Mouse (Mus musculus) left cerebral cortex, postnatal 10 days (tissue): ENCODE measurements around the gene Tardbp. TPM values are rescaled to one million over a fixed set of nuclear protein-coding genes. Genes with fewer than 3 reads are reported as not detected.

Experiments
- DNase-seq, 2 experiments: peaks; one replicate each; pipeline ENCODE4 v3.0.0; 2021 to 2022; ENCODE audit warnings: low spot score in 2 of 2, mixed read lengths in 1 of 2; ENCODE audit errors: extremely low spot score in 1 of 2
- intact Hi-C: fragments of 180-260 bp; cut with DNase I; formaldehyde crosslinking; loops from one replicate; pipeline ENCODE4 v1.15.1; 2025
- total RNA-seq, 2 experiments: library from RNA; stranded (reverse); gene quantifications; 2 replicates each; pipeline ENCODE4 v1.2.3; 2021

The Tardbp gene
- total RNA-seq, 2 experiments from 2014 or later, result 190 TPM

DNA sequence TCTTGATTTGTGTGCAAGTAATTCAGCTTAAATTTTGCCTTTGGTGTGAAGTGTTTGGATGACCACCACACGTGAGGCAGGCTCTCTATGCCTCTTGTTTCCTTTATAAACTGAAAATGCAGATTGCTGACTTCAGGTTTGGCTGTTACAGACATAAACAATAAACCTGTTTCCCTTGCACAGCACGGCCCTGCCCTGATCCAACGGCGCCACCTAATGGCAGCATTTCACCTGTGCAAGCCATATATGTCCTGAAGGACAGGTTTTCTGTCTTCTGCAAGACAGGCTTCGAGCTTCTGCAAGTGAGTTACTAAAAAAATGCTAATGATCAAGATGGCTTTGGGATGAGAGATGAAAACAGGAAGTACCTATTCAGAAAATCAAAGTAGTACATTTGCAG lies 19.1 kb downstream of the Tardbp start:
- peak in 1 of 2 experiments; percentile 85 for DNase-seq
- intact Hi-C loops, result no loop called here

DNA sequence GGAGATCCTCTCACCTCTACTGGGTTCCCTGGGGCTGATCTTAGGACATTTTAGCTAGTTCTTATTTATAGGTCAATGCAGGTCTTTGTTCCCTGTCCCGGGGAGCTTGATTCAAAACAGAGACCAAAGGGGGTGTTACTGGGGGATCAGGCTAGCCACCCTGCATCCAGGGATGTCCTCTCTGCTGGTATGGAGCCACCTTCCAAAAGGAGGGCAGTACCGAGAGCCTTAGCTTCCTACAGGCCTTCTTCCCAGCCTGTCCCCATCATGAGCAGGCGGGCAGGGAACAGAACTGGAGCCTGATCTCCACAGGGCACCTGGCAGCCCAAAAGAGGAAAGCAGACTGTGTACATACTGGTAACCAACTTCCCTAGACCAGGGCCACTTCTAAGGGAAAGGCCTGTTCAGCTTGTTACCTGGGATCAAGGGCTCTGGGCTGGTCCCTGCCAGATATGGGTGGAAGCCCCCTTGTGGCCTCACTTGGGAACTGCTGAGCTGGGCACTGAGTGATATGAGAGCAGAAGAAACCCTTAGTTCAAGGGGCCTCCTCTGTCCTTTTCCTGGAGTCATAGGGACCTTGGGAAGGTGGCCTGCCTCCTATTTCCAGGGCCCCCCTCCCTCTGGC lies 22.2 kb downstream of the Tardbp start:
- intact Hi-C loops, result no loop called here
- peak in 1 of 2 experiments; percentile 73 for DNase-seq

- DNase-seq, result no peak
- intact Hi-C loops, result no loop called here
Measured at GRCm38 (mm10) chr4:148604141-148604540, 22.7 kb downstream of the Tardbp start.

- intact Hi-C loops, result no loop called here
- no peak for DNase-seq
Measured at GRCm38 (mm10) chr4:148603376-148604139, 23.3 kb downstream of the Tardbp start.

- DNase-seq, result no peak
- intact Hi-C loops, result no loop called here
Measured at GRCm38 (mm10) chr4:148602357-148603120, 24.3 kb downstream of the Tardbp start, which contains the start of gene Masp2. Gene Masp2, plus strand, starts transcription at chr4:148602554.

DNA sequence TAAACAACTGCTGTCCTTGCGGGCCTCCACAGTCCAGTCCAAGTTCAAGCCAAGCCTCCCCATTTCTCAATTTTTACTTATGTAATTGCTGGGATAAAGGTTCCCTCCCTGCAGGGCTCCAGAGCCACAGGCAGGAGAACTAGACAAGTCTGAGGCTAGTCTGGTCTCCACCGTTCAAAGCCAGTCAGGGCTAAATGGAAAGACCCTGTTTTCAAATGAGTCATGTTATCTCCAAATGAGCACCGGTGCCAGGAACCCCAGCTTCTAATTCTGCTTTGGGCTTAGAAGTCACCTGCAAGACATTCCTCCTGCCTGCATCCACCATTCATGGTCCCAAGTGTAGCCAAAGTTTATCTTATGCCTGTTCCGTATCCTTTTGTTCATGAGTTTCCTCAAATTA lies 24.9 kb downstream of the Tardbp start:
- DNase-seq, result no peak
- intact Hi-C loops, result no loop called here

DNA sequence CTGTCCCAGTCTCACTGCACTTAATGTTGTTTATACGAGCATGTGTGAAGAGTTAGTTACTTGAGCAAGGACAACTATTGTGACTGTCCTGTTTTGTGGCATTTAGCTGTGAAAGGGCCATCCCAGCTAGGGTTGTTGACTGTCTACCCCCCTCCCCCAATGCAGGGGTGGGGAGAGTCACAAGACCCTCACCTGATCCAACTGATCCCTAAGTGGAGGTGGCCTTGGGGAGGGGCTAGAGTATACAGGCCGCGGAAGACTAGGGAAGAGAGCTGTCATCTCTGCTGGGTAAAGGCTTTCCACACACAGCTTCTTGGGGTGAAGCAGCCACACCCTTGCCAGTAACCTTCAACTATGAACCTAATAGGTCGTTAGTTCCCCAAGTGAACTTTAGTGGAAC lies 26.5 kb downstream of the Tardbp start:
- intact Hi-C loops, result no loop called here

DNA sequence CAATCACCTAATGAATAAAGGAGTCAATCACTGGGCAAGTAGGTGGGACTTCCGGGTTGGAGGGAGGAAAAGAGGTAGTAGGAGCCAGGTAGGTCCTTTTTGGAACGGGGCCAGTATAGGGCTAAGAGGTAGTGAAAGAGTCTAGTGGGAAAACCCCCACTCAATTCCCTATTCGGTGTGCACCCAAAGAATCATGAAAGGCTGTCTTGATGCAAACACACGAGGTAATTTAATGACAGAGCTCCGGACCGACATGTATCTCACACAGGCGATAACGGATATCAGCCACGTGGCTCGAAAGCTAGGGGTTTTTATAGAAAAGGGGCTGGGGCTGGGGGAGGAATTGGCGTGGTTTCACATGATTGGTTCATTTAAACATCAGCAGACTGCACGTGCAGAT lies 28.0 kb downstream of the Tardbp start:
- intact Hi-C loops, result no loop called here
- no peak for DNase-seq

More for the DNA sequence above, 26.5 kb downstream of the Tardbp start:
- no peak for DNase-seq

GRCm38 (mm10) chr4:148596731-148597130 lies 30.1 kb downstream of the Tardbp start:
- intact Hi-C loops, result no loop called here
- no peak for DNase-seq

DNA sequence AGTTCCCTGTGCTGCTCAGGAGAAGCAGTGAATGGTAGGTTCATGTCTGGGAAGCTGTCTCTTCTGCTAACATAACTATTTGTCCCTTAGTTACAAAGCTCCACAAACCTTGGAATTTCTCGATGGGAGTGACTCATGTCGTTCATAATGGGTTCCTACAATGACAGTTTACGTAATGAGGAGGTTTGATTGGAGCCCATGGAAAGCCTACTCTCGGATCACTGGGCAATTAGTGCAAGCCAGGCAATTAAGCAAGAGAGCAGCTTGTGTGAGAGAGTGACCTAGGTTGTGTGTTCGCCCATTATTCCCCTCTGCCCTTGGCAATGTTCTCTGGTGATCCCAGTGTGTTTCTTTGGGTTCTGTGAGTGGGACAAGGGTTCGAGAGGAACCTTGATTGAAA lies 30.9 kb downstream of the Tardbp start:
- intact Hi-C loops, result no loop called here
- DNase-seq, result no peak

DNA sequence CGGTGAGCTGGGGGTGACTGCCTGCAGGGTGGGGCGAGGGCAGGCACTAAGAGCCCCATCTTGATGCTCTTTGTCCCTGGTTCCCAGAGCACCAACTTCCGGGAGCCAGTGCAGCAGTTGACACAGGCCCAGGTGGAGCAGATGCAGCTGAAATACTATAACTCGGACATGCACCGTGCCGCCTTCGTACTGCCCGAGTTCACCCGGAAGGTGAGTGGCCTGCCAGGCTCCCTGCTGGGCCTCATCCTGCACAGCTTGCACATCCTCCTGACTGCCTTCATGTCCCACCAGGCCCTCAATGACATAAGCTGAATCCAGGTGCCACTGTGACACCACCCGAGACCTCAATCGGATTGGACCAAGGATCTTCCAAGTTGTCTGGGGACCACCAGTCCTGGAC lies 32.8 kb downstream of the Tardbp start:
- intact Hi-C loops, result no loop called here
- DNase-seq, result no peak

GRCm38 (mm10) chr4:148591637-148592380 lies 35.0 kb downstream of the Tardbp start:
- intact Hi-C loops, result no loop called here
- DNase-seq, result peak; percentile 34 to 78

DNA sequence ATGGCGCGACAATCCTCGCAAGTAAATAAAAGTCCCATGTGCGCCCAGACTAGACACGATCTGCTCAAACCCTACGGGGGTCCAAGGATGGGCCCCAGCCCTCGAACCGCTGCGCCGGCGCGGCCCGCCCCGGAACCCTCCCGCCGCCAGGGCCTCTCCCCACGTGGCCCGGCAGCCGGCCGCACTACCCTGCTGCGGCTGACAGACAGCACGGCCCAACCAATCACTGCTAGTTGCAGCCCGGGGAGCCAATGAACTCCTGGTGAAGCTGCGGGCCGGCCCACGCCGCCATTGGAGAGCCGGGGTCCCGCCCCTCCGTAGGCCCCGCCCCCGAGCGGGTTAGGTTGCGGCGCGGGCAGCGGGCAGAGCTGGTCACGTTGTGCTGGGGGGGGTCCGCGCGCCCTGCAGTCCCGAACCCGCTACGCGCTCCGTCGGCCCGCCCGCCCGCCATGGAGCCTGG lies 35.6 kb downstream of the Tardbp start, which contains the start of gene Srm:
Srm (plus strand) TSS at position 333 of the 460 bp plus-strand sequence.
- intact Hi-C loops, result no loop called here

DNA sequence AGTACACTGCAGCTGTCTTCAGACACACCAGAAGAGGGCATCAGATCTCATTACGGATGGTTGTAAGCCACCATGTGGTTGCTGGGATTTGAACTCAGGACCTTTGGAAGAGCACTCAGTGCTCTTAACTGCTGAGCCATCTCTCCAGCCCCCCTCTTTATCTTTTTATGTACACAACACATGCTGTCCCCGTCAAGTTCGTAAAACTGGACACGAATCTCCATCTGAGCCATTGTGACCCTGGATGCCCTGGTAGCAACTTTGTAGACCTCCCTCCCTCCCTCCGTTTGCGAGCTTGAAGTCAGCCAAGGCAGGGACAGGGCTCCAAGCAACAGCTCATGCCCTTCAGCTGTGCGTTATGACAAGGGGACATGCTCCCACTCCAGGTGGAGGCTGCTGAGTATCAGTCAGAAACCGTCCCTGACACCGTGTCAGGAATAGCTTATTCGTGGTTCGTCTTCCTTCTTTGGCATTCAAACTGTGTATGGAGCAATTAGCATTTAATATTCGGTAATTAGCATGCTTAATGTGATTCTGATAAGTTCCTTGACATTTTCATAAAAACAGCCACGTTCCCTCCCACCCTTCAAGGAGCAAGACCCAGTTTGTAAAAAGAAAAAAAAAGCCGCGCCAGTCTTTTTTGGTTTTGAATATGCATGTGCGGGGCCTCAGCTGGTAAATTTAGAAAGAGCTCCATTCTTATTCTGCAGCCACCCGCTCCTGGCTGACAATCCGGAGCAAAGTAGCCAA lies 36.2 kb downstream of the Tardbp start:
- intact Hi-C loops, result no loop called here
- DNase-seq, result no peak

More for the DNA sequence above, 35.6 kb downstream of the Tardbp start, which contains the start of gene Srm:
- DNase-seq, result peak; percentile 98 to 99

DNA sequence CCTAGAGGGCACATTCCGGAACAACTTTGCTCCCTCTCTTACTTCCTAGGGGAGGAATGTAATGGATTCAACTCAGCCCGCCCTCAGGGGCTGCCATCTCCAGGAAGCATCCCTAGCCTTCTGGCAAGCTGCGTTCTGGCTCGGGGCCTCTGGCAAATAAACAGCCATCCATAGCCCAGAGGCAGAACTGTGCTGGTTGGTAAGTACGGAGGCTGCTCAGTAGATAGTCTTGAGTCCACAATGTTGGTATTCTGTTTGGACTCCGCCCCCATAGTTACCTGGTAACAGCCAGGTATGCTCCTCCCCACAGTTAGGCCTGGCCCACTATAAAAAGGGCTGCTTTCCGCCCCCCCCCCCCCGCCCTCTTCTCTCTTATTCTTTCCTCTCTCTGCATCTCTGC lies 37.3 kb downstream of the Tardbp start:
- intact Hi-C loops, result no loop called here
- peak in 1 of 2 experiments; percentile 37 for DNase-seq

DNA sequence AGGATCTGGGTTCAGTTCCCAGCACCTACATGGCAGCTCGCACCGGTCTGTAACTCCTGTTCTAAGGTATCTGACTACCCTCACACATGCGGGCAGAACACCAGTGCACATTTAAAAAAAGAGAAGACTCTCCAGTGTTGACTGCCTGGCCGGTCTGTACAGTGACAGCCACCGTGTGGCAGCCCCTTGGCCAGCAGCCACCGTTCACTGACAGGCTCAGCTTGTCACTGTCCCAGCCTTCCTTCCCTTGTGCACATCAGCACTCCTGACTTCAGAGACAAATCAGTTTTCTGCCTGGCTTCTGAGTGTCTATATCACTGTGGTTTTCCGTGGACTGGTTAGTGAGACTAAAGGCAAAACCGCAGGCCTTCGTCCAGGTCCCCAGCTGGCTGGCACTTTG lies 38.0 kb downstream of the Tardbp start:
- intact Hi-C loops, result no loop called here
- DNase-seq, result peak in 1 of 2 experiments; percentile 62

DNA sequence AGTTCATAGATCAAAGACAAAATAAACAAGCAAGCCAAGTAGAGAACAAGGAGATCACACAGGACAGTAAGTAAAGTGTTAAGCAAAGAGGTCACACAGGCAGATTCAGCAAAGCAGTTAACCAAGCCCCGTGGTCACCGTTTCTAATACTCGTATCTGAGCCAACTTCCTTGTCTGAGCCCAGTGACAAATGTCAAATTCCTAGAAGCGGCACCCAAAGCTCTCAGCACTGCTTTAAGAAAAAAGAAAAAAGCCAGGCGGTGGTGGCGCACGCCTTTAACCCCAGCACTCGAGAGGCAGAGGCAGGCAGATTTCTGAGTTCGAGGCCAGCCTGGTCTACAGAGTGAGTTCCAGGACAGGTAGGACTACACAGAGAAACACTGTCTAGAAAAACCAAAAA lies 40.2 kb downstream of the Tardbp start:
- intact Hi-C loops, result no loop called here
- DNase-seq, result no peak

DNA sequence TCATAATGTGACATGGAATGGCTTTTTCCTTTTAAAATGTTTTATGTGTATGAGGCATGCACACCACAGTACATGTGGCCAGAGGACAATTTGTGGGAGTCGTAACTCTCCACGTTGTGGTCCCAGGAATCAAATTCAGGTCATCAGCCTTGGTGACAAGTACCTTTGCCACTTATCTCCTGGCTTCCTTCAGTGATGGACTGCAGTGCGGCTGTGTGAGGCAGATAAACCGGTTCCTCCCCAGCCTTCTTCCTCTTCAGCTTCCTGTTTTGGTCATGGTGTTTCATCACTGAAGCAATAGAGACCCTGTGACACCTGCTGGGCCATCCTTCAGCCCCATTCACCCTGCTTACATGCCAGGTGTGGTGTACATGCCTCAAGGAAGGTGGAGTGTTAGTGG lies 43.6 kb downstream of the Tardbp start:
- intact Hi-C loops, result no loop called here
- no peak for DNase-seq
